Mouse (Mus musculus): Measurements from ENCODE around the gene Ccdc69. TPM values are rescaled to one million over a fixed set of nuclear protein-coding genes. Genes with fewer than 3 reads are reported as not detected.

Gene Ccdc69
- 25.6 and 26.7 TPM in 2 replicates for polyA plus RNA-seq (2014; fragmentation: Nextera tagmentation; extraction: Ambion mirVana)

DNA sequence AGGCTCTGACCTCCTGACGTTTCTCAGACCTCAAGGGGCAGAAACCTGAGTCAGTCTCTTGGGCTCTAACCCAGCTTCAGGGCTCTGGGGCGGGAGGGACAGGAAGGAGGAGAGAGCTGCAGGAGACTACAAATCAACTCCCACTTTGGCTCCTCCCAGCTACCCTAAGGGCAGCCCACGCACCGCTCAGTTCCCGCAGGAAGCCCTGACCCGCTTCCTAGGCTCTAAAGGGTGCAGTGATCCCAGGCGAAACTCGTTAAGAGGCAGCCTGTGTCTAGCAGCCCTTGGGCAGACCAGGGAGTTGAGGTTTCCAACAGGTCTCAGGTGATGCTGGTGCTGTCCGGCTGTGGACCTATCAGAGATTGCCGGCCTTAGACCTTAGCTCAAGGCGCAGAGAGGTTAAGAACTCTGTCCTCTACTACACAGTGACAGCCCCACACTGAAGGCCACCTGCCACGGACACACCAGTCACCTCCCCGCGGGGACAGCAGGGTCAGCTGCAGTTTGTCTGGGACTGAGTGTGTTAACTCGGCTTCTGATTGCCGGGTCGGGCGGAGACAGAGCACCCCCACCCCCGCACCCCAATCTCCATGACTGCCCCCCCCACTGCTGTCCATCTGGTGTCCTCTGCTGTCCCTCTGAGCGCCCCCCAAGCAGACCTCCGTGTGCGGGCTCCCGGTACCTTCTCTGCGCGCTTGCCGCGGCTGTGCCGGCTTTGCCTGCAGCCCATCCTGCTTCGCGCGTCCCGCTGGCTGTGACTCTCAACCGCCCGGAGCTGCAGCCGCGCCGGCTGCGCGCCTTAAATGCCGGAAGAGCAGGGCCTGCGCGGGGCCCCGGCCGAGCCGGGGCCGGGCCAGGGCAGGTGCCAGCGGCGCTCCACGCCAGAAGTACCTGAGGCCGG is at the start of gene Ccdc69:
Gene Ccdc69, minus strand, starts transcription at position 801 of the 901 bp plus-strand sequence.
- peaks cover 6% of the 10 kb centered on the region for H3K9me3 ChIP-seq (ENCODE audit: control insufficient read depth, low read length)
- peak within 1 kb of the TSS; percentile 86 for H3K9ac ChIP-seq (ENCODE audit: low read length)
- peak within 1 kb of the TSS; percentile 92 to 96 for H3K27ac ChIP-seq (replicated peaks in 1 of 2; ENCODE audit: control insufficient read depth in 1 of 2, insufficient read depth in 1 of 2, low read depth in 2 of 2, low read length in 2 of 2)
- under 1% methylated on average over 49 of the region's 50 CpGs for WGBS
- no peaks in the 10 kb centered on the region for H3K27me3 ChIP-seq (ENCODE audit: control insufficient read depth, insufficient read depth, low read length)
- peak; percentile 69 for ATAC-seq (ENCODE audit: insufficient number of reproducible peaks, insufficient read depth, low FRiP score, low read depth)
- H3K4me3 ChIP-seq (ENCODE audit: control insufficient read depth in 1 of 2, insufficient read depth in 1 of 2, low read depth in 1 of 2, low read length in 2 of 2) = peak within 1 kb of the TSS; percentile 51 to 64
- peak within 1 kb of the TSS; percentile 84 for H3K4me2 ChIP-seq (ENCODE audit: low read length)
- no peaks in the 10 kb centered on the region for H3K36me3 ChIP-seq (ENCODE audit: control insufficient read depth, insufficient read depth, low read length)
- H3K4me1 ChIP-seq (ENCODE audit: control insufficient read depth in 2 of 2, insufficient read depth in 2 of 2, low read length in 2 of 2) = peaks cover 26 to 57% of the 10 kb centered on the region in 2 experiments

DNA sequence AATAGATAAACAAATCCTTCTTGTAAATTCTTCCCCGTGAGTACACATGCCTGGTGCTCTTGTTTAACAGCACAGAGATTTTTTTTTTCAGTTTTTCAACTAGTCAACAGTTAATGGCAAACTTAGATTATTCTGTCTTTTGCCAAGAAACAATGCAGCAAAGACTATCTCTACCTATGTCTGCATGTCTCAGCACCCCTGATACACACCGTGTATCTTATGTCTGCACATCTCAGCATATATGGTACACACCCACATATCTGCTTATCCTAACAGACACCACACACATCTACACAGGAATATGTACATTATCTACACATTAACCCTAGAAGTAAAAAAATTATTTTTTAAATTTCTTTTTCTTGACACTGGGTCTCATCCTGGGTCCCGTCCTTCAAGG is 48.7 kb upstream of the Ccdc69 start:
- ATAC-seq (ENCODE audit: insufficient number of reproducible peaks, insufficient read depth, low FRiP score, low read depth) = no peak
- no peaks in the 10 kb centered on the region for H3K36me3 ChIP-seq (ENCODE audit: control insufficient read depth, insufficient read depth, low read length)
- no peaks in the 10 kb centered on the region for H3K27me3 ChIP-seq (ENCODE audit: control insufficient read depth, insufficient read depth, low read length)
- H3K4me1 ChIP-seq (ENCODE audit: control insufficient read depth in 2 of 2, insufficient read depth in 2 of 2, low read length in 2 of 2) = no peaks in the 10 kb centered on the region
- 70% methylated on average over 3 of the region's 3 CpGs for WGBS
- no peak overlapping the region for H3K27ac ChIP-seq (replicated peaks in 1 of 2; ENCODE audit: control insufficient read depth in 1 of 2, insufficient read depth in 1 of 2, low read depth in 2 of 2, low read length in 2 of 2)
- no peaks in the 10 kb centered on the region for H3K9me3 ChIP-seq (ENCODE audit: control insufficient read depth, low read length)
- no peak overlapping the region for H3K9ac ChIP-seq (ENCODE audit: low read length)
- H3K4me2 ChIP-seq (ENCODE audit: low read length) = no peak overlapping the region
- no peak overlapping the region for H3K4me3 ChIP-seq (ENCODE audit: control insufficient read depth in 1 of 2, insufficient read depth in 1 of 2, low read depth in 1 of 2, low read length in 2 of 2)

DNA sequence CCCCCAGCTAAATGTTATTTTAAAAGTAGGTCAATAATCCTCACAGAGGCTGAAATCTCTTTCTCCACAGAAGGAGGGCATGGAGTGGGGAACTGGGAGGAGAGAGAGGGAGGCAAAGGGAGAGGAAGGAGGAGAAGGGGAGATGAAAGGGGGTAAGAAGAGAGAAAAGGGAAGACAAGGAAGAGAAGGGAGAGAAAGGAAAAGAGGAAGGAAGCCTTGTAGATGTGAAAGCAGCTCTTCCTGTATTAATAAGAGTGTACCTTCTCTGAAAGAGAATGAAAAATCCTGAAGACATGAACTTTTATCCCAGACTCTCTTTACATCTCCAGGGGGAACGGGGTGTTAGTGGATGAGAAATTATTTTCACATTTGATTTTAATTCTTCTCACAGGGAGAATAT is 43.5 kb upstream of the Ccdc69 start:
- Histone ChIP-seq H3K4me2 (ENCODE audit: low read length) (no peak overlapping the region), H3K27me3 (ENCODE audit: control insufficient read depth, insufficient read depth, low read length) (no peaks in the 10 kb centered on the region), H3K36me3 (ENCODE audit: control insufficient read depth, insufficient read depth, low read length) (no peaks in the 10 kb centered on the region), H3K9me3 (ENCODE audit: control insufficient read depth, low read length) (peaks cover 3% of the 10 kb centered on the region; the same call in 1 of the 2 replicates), H3K4me1 (ENCODE audit: control insufficient read depth in 2 of 2, insufficient read depth in 2 of 2, low read length in 2 of 2) (no peaks in the 10 kb centered on the region), H3K27ac (replicated peaks in 1 of 2; ENCODE audit: control insufficient read depth in 1 of 2, insufficient read depth in 1 of 2, low read depth in 2 of 2, low read length in 2 of 2) (no peak overlapping the region), H3K4me3 (ENCODE audit: control insufficient read depth in 1 of 2, insufficient read depth in 1 of 2, low read depth in 1 of 2, low read length in 2 of 2) (no peak overlapping the region), H3K9ac (ENCODE audit: low read length) (no peak overlapping the region)
- ATAC-seq (ENCODE audit: insufficient number of reproducible peaks, insufficient read depth, low FRiP score, low read depth) = no peak
- WGBS = 95% methylated on average over 1 of the region's 1 CpGs

DNA sequence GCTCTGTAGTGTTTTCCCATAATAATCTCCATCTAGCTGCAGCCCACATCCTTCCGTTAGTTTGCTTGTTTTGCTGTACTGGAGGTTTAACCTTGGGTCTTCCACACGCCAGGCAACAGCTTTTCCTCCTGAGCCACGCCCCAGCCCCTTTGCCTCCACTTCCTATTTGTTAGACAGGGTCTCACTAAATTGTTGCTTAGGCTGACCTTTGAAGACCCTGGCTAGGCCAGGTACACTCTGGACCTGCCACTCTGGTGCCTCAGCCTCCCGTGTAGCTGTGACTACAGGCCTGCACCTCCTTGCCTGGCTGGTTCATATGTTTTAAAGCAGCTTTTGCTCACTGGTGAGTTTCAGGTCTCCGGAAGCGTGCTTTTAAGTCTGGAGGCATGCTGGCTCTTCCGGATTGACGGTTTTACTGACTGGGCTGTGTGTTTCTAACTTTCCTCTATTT is 42.9 kb upstream of the Ccdc69 start:
- H3K4me3 ChIP-seq (ENCODE audit: control insufficient read depth in 1 of 2, insufficient read depth in 1 of 2, low read depth in 1 of 2, low read length in 2 of 2) = no peak overlapping the region
- H3K9ac ChIP-seq (ENCODE audit: low read length) = no peak overlapping the region
- no peak overlapping the region for H3K4me2 ChIP-seq (ENCODE audit: low read length)
- H3K4me1 ChIP-seq (ENCODE audit: control insufficient read depth in 2 of 2, insufficient read depth in 2 of 2, low read length in 2 of 2) = no peaks in the 10 kb centered on the region
- peaks cover 3% of the 10 kb centered on the region; the same call in 1 of the 2 replicates for H3K9me3 ChIP-seq (ENCODE audit: control insufficient read depth, low read length)
- WGBS = 81% methylated on average over 8 of the region's 8 CpGs
- H3K36me3 ChIP-seq (ENCODE audit: control insufficient read depth, insufficient read depth, low read length) = no peaks in the 10 kb centered on the region
- ATAC-seq (ENCODE audit: insufficient number of reproducible peaks, insufficient read depth, low FRiP score, low read depth) = no peak; the same call in 1 of the 2 replicates
- no peaks in the 10 kb centered on the region for H3K27me3 ChIP-seq (ENCODE audit: control insufficient read depth, insufficient read depth, low read length)
- H3K27ac ChIP-seq (replicated peaks in 1 of 2; ENCODE audit: control insufficient read depth in 1 of 2, insufficient read depth in 1 of 2, low read depth in 2 of 2, low read length in 2 of 2) = 0 out of 4 replicates have a peak overlapping the region, but pooled peaks of 1 of the 2 experiments have one; percentile 19

DNA sequence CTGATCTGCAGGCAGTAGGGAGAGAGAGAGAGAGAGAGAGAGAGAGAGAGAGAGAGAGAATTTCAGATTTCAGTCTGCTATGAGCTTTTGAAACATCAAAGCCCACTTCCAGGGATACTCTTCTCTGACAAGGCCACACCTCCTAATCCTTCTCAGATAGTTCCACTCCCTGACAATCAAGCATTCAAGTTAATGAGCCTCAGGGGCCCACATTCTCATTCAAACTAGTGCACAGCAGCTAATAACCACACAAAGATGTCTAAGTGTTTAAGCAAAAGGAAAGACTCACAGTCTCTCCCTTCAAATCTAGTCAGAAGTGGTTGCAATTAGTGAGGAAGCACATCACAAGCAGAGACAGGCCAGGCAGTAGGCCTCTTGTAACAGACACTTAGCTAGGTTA is 42.3 kb upstream of the Ccdc69 start:
- no peak overlapping the region for H3K27ac ChIP-seq (replicated peaks in 1 of 2; ENCODE audit: control insufficient read depth in 1 of 2, insufficient read depth in 1 of 2, low read depth in 2 of 2, low read length in 2 of 2)
- H3K4me1 ChIP-seq (ENCODE audit: control insufficient read depth in 2 of 2, insufficient read depth in 2 of 2, low read length in 2 of 2) = no peaks in the 10 kb centered on the region
- H3K4me2 ChIP-seq (ENCODE audit: low read length) = no peak overlapping the region
- no peaks in the 10 kb centered on the region for H3K36me3 ChIP-seq (ENCODE audit: control insufficient read depth, insufficient read depth, low read length)
- ATAC-seq (ENCODE audit: insufficient number of reproducible peaks, insufficient read depth, low FRiP score, low read depth) = no peak
- no peak overlapping the region for H3K4me3 ChIP-seq (ENCODE audit: control insufficient read depth in 1 of 2, insufficient read depth in 1 of 2, low read depth in 1 of 2, low read length in 2 of 2)
- no peaks in the 10 kb centered on the region for H3K27me3 ChIP-seq (ENCODE audit: control insufficient read depth, insufficient read depth, low read length)
- peaks cover 3% of the 10 kb centered on the region; the same call in 1 of the 2 replicates for H3K9me3 ChIP-seq (ENCODE audit: control insufficient read depth, low read length)
- no peak overlapping the region for H3K9ac ChIP-seq (ENCODE audit: low read length)

DNA sequence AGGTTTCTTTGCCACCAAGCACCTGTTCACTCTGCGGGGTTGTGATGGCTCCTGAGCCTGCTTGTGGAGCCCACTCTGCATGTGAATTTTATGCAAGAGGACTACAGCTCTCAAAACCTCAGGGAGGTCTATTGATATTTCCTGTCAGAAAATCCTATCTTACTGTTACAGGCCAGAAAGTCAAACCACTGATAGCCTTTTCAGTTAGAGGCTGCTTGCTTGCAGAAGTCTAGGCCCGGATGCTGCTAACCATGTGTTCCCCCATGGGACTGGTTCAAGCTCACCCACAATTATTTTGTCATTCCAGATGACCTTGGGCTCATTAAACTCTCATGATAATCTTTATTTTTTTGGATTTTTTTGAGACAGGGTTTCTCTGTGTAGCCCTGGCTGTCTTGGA is 39.1 kb upstream of the Ccdc69 start:
- Histone ChIP-seq H3K27ac (replicated peaks in 1 of 2; ENCODE audit: control insufficient read depth in 1 of 2, insufficient read depth in 1 of 2, low read depth in 2 of 2, low read length in 2 of 2) (no peak overlapping the region), H3K36me3 (ENCODE audit: control insufficient read depth, insufficient read depth, low read length) (no peaks in the 10 kb centered on the region), H3K4me2 (ENCODE audit: low read length) (no peak overlapping the region), H3K9ac (ENCODE audit: low read length) (no peak overlapping the region), H3K4me3 (ENCODE audit: control insufficient read depth in 1 of 2, insufficient read depth in 1 of 2, low read depth in 1 of 2, low read length in 2 of 2) (no peak overlapping the region), H3K4me1 (ENCODE audit: control insufficient read depth in 2 of 2, insufficient read depth in 2 of 2, low read length in 2 of 2) (peaks cover 2 to 11% of the 10 kb centered on the region in 2 experiments), H3K27me3 (ENCODE audit: control insufficient read depth, insufficient read depth, low read length) (no peaks in the 10 kb centered on the region), H3K9me3 (ENCODE audit: control insufficient read depth, low read length) (peaks cover 3% of the 10 kb centered on the region; the same call in 1 of the 2 replicates)
- WGBS = 77% methylated on average over 2 of the region's 2 CpGs
- ATAC-seq (ENCODE audit: insufficient number of reproducible peaks, insufficient read depth, low FRiP score, low read depth) = no peak

DNA sequence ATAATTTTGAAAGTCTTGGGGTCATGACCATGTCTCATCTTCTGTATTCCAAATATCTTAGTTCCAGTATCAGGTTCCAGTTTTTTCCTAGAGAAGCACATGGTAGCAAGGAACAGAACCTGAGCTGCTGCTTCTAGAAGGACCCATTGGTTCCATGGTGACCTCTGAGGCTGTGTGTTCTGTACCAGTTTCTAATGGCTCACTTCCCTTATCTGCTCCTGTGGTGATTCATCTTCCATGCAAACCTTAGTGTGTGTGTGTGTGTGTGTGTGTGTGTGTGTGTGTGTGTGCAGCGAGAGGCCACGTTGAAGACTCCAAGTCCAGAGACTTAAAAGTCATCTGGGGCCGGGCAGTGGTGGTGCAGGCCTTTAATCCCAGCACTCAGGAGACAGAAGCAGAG is 38.1 kb upstream of the Ccdc69 start:
- H3K4me1 ChIP-seq (ENCODE audit: control insufficient read depth in 2 of 2, insufficient read depth in 2 of 2, low read length in 2 of 2) = peaks cover 2 to 11% of the 10 kb centered on the region in 2 experiments
- H3K27ac ChIP-seq (replicated peaks in 1 of 2; ENCODE audit: control insufficient read depth in 1 of 2, insufficient read depth in 1 of 2, low read depth in 2 of 2, low read length in 2 of 2) = no peak overlapping the region
- no peak overlapping the region for H3K9ac ChIP-seq (ENCODE audit: low read length)
- H3K36me3 ChIP-seq (ENCODE audit: control insufficient read depth, insufficient read depth, low read length) = no peaks in the 10 kb centered on the region
- 78% methylated on average over 3 of the region's 3 CpGs for WGBS
- H3K4me2 ChIP-seq (ENCODE audit: low read length) = no peak overlapping the region
- H3K27me3 ChIP-seq (ENCODE audit: control insufficient read depth, insufficient read depth, low read length) = no peaks in the 10 kb centered on the region
- H3K4me3 ChIP-seq (ENCODE audit: control insufficient read depth in 1 of 2, insufficient read depth in 1 of 2, low read depth in 1 of 2, low read length in 2 of 2) = no peak overlapping the region
- no peak for ATAC-seq (ENCODE audit: insufficient number of reproducible peaks, insufficient read depth, low FRiP score, low read depth)
- H3K9me3 ChIP-seq (ENCODE audit: control insufficient read depth, low read length) = peaks cover 3% of the 10 kb centered on the region; the same call in 1 of the 2 replicates

Data from heart, embryonic 14.5 days (tissue).